Mouse (Mus musculus) liver, embryonic 11.5 days (tissue): Measurements from ENCODE around the gene Krt25. TPM values are rescaled to one million over a fixed set of nuclear protein-coding genes. Genes with fewer than 3 reads are reported as not detected.

ENCODE experiments used
- ATAC-seq: fragments of 200-750 bp; cut with Nextera tagmentation; replicated peaks from 2 replicates; pipeline ENCODE4 v1.8.0; 2017; ENCODE audit warnings: moderate number of reproducible peaks, mild to moderate bottlenecking, moderate TSS enrichment, moderate library complexity; ENCODE audit not compliant: low FRiP score
- DNase-seq: peaks from one replicate; pipeline ENCODE4 v3.0.0-alpha.2; 2017; ENCODE audit warnings: low spot score
- H3K27ac ChIP-seq: fragments of 300-500 bp; sonication (generic); 2 replicates; pipeline ENCODE4 v1.5.1; 2014; ENCODE audit warnings: mild to moderate bottlenecking, low read depth, low read length, control low read depth
- H3K27me3 ChIP-seq: fragments of 300-500 bp; sonication (generic); replicated peaks from 2 replicates; pipeline ENCODE4 v1.6.1; 2014; ENCODE audit warnings: low read length, mixed read lengths; ENCODE audit not compliant: control insufficient read depth, insufficient read depth
- H3K36me3 ChIP-seq: fragments of 300-500 bp; sonication (generic); 2 replicates; pipeline ENCODE4 v1.6.1; 2014; ENCODE audit warnings: mild to moderate bottlenecking, low read length, moderate library complexity, mixed read lengths; ENCODE audit not compliant: control insufficient read depth, insufficient read depth
- H3K4me1 ChIP-seq: fragments of 300-500 bp; sonication (generic); replicated peaks from 2 replicates; pipeline ENCODE4 v1.6.1; 2014; ENCODE audit warnings: low read length, mixed read lengths; ENCODE audit not compliant: control insufficient read depth, insufficient read depth
- H3K4me2 ChIP-seq: fragments of 300-500 bp; sonication (generic); 2 replicates; pipeline ENCODE4 v1.6.1; 2014; ENCODE audit warnings: mild to moderate bottlenecking, control low read depth, moderate library complexity
- H3K4me3 ChIP-seq: fragments of 300-500 bp; sonication (generic); 2 replicates; pipeline ENCODE4 v1.5.1; 2014; ENCODE audit warnings: low read depth, low read length, control low read depth
- H3K9ac ChIP-seq: fragments of 300-500 bp; sonication (generic); 2 replicates; pipeline ENCODE4 v1.6.1; 2014; ENCODE audit warnings: low read depth, low read length, control low read depth
- H3K9me3 ChIP-seq: fragments of 300-500 bp; sonication (generic); 2 replicates; pipeline ENCODE4 v1.6.1; 2016; ENCODE audit warnings: low read length, inconsistent platforms, mixed read lengths; ENCODE audit not compliant: control insufficient read depth
- WGBS: fragments of 180-500 bp; shearing (Covaris S2); extraction: QIAGEN DNeasy Blood & Tissue Kit; methylation state at CpG from one replicate; pipeline ENCODE4 v1.1.7; 2014; 5-methylcytosine and 5-hydroxymethylcytosine counted together
- polyA plus RNA-seq: library from polyadenylated mRNA; unstranded; fragments of >200 nt; fragmentation: Nextera tagmentation; extraction: Ambion mirVana; gene quantifications from 2 replicates; pipeline ENCODE4 v1.2.1, GENCODE M21; 2014

Krt25 gene
- polyA plus RNA-seq, 1 experiment from 2014 or later: not detected

DNA sequence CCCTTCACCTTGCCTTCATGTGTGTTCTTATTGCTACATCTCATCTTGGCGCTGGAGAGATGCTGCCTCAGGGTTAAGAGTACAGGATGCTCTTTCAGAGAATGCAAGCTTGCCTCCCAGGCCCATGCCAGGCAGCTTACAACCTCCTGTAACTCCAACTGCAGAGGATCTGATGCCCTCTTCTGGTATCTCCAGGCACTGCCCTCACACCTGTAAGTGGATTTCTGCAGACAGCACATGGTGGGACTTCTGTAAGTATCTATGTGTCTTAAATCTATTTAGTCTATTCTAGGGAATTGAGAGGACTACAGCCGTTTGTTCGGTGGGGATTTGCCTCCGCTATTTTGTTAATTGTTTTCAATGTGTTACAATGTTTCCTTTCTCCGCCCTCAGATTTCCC is 29.9 kb downstream of the Krt25 start:
- 57% methylated on average over 5 of the region's 5 CpGs for WGBS
- Histone ChIP-seq H3K36me3 (no peaks in the 10 kb centered on the region), H3K4me3 (no peak overlapping the region), H3K4me2 (no peak overlapping the region), H3K27ac (no peak overlapping the region), H3K4me1 (no peaks in the 10 kb centered on the region), H3K9me3 (no peaks in the 10 kb centered on the region), H3K9ac (no peak overlapping the region), H3K27me3 (no peaks in the 10 kb centered on the region)
- no peak for DNase-seq
- ATAC-seq: no peak

DNA sequence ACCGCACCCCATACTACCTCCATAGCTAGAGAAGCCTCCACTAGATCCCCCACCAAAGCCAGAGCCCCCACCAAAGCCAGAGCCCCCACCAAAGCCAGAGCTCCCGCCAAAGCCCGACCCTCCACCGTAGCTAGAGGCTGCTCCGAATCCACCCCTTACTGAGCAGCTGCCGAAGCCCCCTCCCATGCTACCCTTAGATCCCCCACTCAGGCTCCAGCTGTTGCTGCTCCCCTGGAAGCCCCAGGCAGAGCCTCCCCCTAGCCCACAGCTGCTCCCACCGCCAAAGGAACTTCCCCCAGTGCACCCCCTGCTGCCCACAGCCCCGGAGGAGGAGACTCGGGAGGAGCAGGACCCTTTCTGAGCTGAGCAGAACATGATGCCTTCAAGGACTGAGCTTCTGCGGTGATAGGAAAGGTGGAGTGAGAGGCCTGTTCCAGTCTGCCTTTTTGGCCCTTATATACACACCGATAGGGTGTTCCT is 37.9 kb downstream of the Krt25 start, which contains the start of gene Krt24:
TSS of gene Krt24 (minus strand) at position 430 of the 480 bp plus-strand sequence.
- no peak within 1 kb of the TSS for H3K9ac ChIP-seq
- no peak within 1 kb of the TSS for H3K4me2 ChIP-seq
- no peaks in the 10 kb centered on the region for H3K36me3 ChIP-seq
- no peak within 1 kb of the TSS for H3K4me3 ChIP-seq
- no peaks in the 10 kb centered on the region for H3K27me3 ChIP-seq
- ATAC-seq: no peak
- H3K27ac ChIP-seq: no peak within 1 kb of the TSS
- no peaks in the 10 kb centered on the region for H3K9me3 ChIP-seq
- no peak for DNase-seq
- no peaks in the 10 kb centered on the region for H3K4me1 ChIP-seq
- 52% methylated on average over 11 of the region's 11 CpGs for WGBS

DNA sequence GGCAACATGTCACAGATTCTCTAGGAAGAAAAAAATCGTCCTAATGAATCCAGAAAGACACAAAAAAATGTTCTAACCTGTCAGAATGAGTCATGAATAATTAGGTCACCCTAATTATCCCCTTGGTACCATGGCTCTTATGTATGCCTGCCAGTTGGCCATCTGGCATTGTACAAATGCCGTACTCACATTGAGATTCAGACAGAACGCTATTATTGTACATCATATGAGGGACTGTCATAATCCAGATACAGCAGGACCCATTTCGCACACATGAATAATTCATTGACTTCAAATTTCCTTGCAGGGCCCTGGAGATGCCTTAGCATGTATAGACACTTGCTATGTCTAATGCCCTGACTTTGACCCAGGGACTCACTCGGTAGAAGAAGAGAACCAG is 38.7 kb downstream of the Krt25 start:
- Histone ChIP-seq H3K9me3 (no peaks in the 10 kb centered on the region), H3K4me2 (no peak overlapping the region)
- WGBS: 74% methylated on average over 5 of the region's 5 CpGs

DNA sequence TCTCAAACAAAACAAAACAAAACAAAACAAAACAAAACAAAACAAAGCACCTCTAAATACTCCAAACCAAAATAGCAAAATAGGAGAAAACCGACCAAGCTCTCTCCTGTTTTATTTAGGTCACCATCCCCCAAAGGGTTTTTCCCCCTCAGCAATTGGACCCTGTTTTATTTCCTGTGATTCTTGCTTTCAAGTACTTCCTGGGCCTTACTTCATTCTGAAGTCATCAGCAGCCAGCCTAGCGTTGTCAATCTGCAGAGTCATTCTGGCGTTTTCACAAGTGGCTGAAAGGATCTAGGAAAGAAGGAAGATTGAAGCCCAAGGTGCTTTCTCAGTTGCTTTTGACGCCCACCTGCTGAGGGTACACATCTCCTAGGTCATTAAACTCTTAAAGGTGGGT is 39.4 kb downstream of the Krt25 start:
- no peak for DNase-seq
- no peaks in the 10 kb centered on the region for H3K36me3 ChIP-seq
- 49% methylated on average over 4 of the region's 4 CpGs for WGBS
- H3K4me1 ChIP-seq: no peaks in the 10 kb centered on the region
- H3K27ac ChIP-seq: no peak overlapping the region
- no peaks in the 10 kb centered on the region for H3K27me3 ChIP-seq
- ATAC-seq: no peak
- H3K4me2 ChIP-seq: no peak overlapping the region
- H3K9me3 ChIP-seq: no peaks in the 10 kb centered on the region
- no peak overlapping the region for H3K9ac ChIP-seq
- no peak overlapping the region for H3K4me3 ChIP-seq

More for the DNA sequence above, 38.7 kb downstream of the Krt25 start:
- Histone ChIP-seq H3K4me3 (no peak overlapping the region), H3K9ac (no peak overlapping the region), H3K4me1 (no peaks in the 10 kb centered on the region), H3K36me3 (no peaks in the 10 kb centered on the region), H3K27ac (no peak overlapping the region), H3K27me3 (no peaks in the 10 kb centered on the region)
- no peak for DNase-seq
- no peak for ATAC-seq

DNA sequence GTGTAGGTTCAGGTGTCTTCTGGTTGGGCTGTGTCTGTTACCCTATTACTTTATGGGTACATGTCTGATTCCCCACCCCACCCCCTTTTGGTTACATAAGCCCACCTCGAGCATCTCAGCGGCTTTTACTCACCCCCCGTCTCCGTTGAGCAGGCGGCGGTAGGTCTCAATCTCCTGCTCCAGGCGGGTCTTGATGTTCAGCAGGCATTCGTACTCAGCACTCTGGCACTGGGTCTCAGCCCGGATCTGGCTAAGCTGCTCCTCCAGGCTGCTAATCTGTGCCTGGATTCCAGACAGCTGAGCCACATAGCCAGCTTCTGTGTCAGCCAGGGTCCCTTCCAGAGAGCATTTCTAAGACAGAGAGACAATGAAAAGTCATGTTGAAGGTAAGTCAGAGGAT is 41.6 kb downstream of the Krt25 start:
- no peak overlapping the region for H3K9ac ChIP-seq
- 74% methylated on average over 9 of the region's 9 CpGs for WGBS
- H3K27ac ChIP-seq: no peak overlapping the region
- DNase-seq (no peak), ATAC-seq (no peak)
- no peaks in the 10 kb centered on the region for H3K27me3 ChIP-seq
- no peak overlapping the region for H3K4me2 ChIP-seq
- no peak overlapping the region for H3K4me3 ChIP-seq
- no peaks in the 10 kb centered on the region for H3K9me3 ChIP-seq
- no peaks in the 10 kb centered on the region for H3K36me3 ChIP-seq
- no peaks in the 10 kb centered on the region for H3K4me1 ChIP-seq

DNA sequence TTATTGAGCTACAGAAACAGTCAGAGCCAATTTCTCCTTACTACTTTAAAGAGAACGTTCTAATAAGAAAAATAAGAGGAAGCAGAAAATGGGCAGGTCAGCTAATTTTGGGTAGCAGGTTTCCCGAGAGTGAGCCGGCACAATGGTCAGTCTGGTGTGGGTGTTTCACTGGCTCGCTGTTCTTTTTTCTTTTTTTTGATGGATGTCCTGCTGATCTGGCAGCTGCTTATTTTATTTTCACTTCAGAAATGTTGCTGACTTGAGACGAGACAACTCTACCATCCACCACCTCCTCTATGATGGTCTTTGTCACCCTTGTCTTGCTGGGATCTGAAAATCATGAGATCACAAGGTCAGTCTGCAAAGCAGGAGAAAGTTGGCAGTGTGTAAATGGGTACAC is 42.8 kb downstream of the Krt25 start:
- 62% methylated on average over 5 of the region's 5 CpGs for WGBS
- no peak overlapping the region for H3K27ac ChIP-seq
- no peaks in the 10 kb centered on the region for H3K36me3 ChIP-seq
- H3K4me2 ChIP-seq: no peak overlapping the region
- H3K4me1 ChIP-seq: no peaks in the 10 kb centered on the region
- H3K9ac ChIP-seq: no peak overlapping the region
- H3K9me3 ChIP-seq: no peaks in the 10 kb centered on the region
- H3K27me3 ChIP-seq: no peaks in the 10 kb centered on the region
- no peak for ATAC-seq
- H3K4me3 ChIP-seq: no peak overlapping the region
- DNase-seq: no peak

DNA sequence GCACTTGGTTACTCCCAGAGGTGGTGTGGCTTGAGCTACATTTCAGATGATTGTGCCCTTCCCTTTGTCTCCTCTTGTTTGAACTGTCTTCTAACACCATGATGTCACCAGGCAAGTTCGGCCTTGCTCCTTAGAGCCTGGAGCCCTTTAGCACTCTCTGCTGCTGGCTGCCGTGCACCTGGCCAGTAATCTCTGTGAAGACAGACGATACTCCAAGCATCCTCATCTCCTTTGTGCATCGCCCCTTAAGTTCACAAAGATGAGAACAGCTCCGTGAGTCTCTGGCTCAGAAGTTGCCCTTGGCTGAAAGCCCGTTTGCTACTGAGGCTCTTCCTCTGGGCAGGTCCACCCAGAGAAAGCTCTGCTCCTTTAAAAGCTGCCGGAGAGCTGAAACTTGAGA is 46.0 kb downstream of the Krt25 start:
- Histone ChIP-seq H3K9me3 (no peaks in the 10 kb centered on the region), H3K4me3 (no peak overlapping the region), H3K4me2 (no peak overlapping the region), H3K9ac (no peak overlapping the region), H3K4me1 (no peaks in the 10 kb centered on the region), H3K27me3 (no peaks in the 10 kb centered on the region), H3K36me3 (no peaks in the 10 kb centered on the region), H3K27ac (no peak overlapping the region)
- WGBS: 52% methylated on average over 7 of the region's 7 CpGs
- DNase-seq (no peak), ATAC-seq (no peak)

DNA sequence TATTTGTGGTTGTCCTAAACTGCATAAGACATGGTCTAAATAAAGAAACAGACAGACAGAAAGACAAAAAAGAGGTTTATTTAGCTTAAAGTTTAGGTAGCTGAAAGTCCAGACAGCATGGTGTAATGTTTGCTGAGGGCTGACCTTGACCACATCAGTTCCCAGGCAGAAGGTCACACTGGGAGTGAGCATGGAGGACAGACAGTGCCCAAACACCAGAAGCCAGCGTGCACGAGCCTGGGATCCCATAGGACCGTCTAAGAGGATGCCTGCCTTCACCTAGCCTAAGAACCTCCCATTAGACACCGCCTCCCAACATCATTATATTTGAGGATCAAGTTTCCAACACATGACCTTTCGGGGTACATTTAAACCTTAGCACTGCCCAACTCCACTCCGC is 47.1 kb downstream of the Krt25 start:
- H3K9ac ChIP-seq: no peak overlapping the region
- no peak overlapping the region; the same call in 1 of the 2 replicates for H3K27ac ChIP-seq
- no peaks in the 10 kb centered on the region for H3K9me3 ChIP-seq
- DNase-seq: no peak
- no peak for ATAC-seq
- H3K4me1 ChIP-seq: no peaks in the 10 kb centered on the region
- no peaks in the 10 kb centered on the region for H3K27me3 ChIP-seq
- H3K4me2 ChIP-seq: no peak overlapping the region
- no peaks in the 10 kb centered on the region for H3K36me3 ChIP-seq
- H3K4me3 ChIP-seq: no peak overlapping the region
- 71% methylated on average over 6 of the region's 6 CpGs for WGBS

DNA sequence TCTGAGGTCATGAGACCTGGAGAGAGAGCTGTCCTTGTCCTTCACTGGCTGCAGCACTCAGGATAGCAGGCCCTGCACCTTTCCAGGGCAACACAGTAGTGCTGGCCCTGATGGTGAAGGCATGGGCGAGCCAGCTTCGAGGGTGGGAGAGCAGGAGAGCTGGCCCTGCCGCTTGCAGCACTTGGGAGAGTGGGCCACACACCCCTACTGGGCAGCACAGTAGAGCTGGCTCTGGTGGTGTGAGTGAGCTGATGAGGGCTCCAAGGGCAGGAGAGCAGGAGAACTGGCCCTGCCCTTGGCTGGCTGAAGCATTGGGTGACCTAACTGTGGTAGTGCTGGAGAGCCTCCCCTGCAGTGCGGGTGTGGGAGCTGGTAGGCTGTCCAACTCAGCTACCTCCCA is 50.0 kb downstream of the Krt25 start:
- Histone ChIP-seq H3K27me3 (no peaks in the 10 kb centered on the region), H3K4me2 (no peak overlapping the region), H3K9me3 (no peaks in the 10 kb centered on the region), H3K4me1 (no peaks in the 10 kb centered on the region), H3K4me3 (no peak overlapping the region), H3K36me3 (no peaks in the 10 kb centered on the region), H3K27ac (no peak overlapping the region), H3K9ac (no peak overlapping the region)
- ATAC-seq: no peak
- no peak for DNase-seq
- 78% methylated on average over 4 of the region's 4 CpGs for WGBS
